Mouse (Mus musculus): Measurements from ENCODE around the gene Poldip2. TPM values are rescaled to one million over a fixed set of nuclear protein-coding genes. Genes with fewer than 3 reads are reported as not detected.

Poldip2 gene
- polyA plus RNA-seq, 1 experiment from 2014 or later: 186 TPM

- H3K4me2 ChIP-seq (replicated peaks): peak overlapping the region; percentile 79
Observed at GRCm38 (mm10) chr11:78551059-78551398, 39.0 kb downstream of the Poldip2 start.

GRCm38 (mm10) chr11:78555623-78556022 is 43.6 kb downstream of the Poldip2 start:
- ATAC-seq (ENCODE audit: low FRiP score, low read depth): no peak
- no peak overlapping the region for H3K4me2 ChIP-seq (replicated peaks)
- H3K4me1 ChIP-seq: no peaks in the 10 kb centered on the region
- no peaks in the 10 kb centered on the region for H3K27me3 ChIP-seq (replicated peaks)
- no peak overlapping the region for H3K9ac ChIP-seq
- WGBS: 82% methylated on average over 3 of the region's 3 CpGs
- H3K27ac ChIP-seq: no peak overlapping the region
- peaks cover 4% of the 10 kb centered on the region; the same call in 1 of the 2 replicates for H3K9me3 ChIP-seq
- H3K36me3 ChIP-seq: no peaks in the 10 kb centered on the region
- no peak overlapping the region for H3K4me3 ChIP-seq

More at GRCm38 (mm10) chr11:78551059-78551398, 39.0 kb downstream of the Poldip2 start:
- peak overlapping the region; percentile 43; the same call in 1 of the 2 replicates for H3K27ac ChIP-seq
- H3K9me3 ChIP-seq: peaks cover 4% of the 10 kb centered on the region; the same call in 1 of the 2 replicates
- peak overlapping the region; percentile 57 for H3K4me3 ChIP-seq
- ATAC-seq (ENCODE audit: low FRiP score, low read depth): peak; percentile 55
- H3K27me3 ChIP-seq (replicated peaks): no peaks in the 10 kb centered on the region
- peaks cover 20% of the 10 kb centered on the region for H3K4me1 ChIP-seq
- H3K9ac ChIP-seq: peak overlapping the region; percentile 67
- 32% methylated on average over 6 of the region's 6 CpGs for WGBS
- H3K36me3 ChIP-seq: no peaks in the 10 kb centered on the region

GRCm38 (mm10) chr11:78556070-78556469 is 44.1 kb downstream of the Poldip2 start:
- no peaks in the 10 kb centered on the region for H3K4me1 ChIP-seq
- no peak overlapping the region for H3K9ac ChIP-seq
- H3K4me2 ChIP-seq (replicated peaks): no peak overlapping the region
- H3K27me3 ChIP-seq (replicated peaks): no peaks in the 10 kb centered on the region
- 86% methylated on average over 4 of the region's 4 CpGs for WGBS
- H3K27ac ChIP-seq: no peak overlapping the region
- ATAC-seq (ENCODE audit: low FRiP score, low read depth): no peak
- no peak overlapping the region for H3K4me3 ChIP-seq
- peaks cover 4% of the 10 kb centered on the region; the same call in 1 of the 2 replicates for H3K9me3 ChIP-seq
- H3K36me3 ChIP-seq: no peaks in the 10 kb centered on the region

GRCm38 (mm10) chr11:78557241-78557640 is 45.2 kb downstream of the Poldip2 start:
- H3K9ac ChIP-seq: no peak overlapping the region
- H3K4me2 ChIP-seq (replicated peaks): no peak overlapping the region
- no peaks in the 10 kb centered on the region for H3K36me3 ChIP-seq
- H3K9me3 ChIP-seq: peaks cover 4% of the 10 kb centered on the region; the same call in 1 of the 2 replicates
- WGBS: 56% methylated on average over 8 of the region's 8 CpGs
- no peak overlapping the region for H3K27ac ChIP-seq
- no peak for ATAC-seq (ENCODE audit: low FRiP score, low read depth)
- H3K4me3 ChIP-seq: no peak overlapping the region
- H3K27me3 ChIP-seq (replicated peaks): no peaks in the 10 kb centered on the region
- H3K4me1 ChIP-seq: no peaks in the 10 kb centered on the region

GRCm38 (mm10) chr11:78560447-78560846 is 48.5 kb downstream of the Poldip2 start:
- 21% methylated on average over 4 of the region's 4 CpGs for WGBS
- H3K4me3 ChIP-seq: no peak overlapping the region
- no peaks in the 10 kb centered on the region; the same call in 1 of the 2 replicates for H3K36me3 ChIP-seq
- H3K27me3 ChIP-seq (replicated peaks): no peaks in the 10 kb centered on the region
- H3K9me3 ChIP-seq: no peaks in the 10 kb centered on the region
- H3K9ac ChIP-seq: no peak overlapping the region
- no peak overlapping the region for H3K27ac ChIP-seq
- no peak for ATAC-seq (ENCODE audit: low FRiP score, low read depth)
- no peak overlapping the region for H3K4me2 ChIP-seq (replicated peaks)
- H3K4me1 ChIP-seq: no peaks in the 10 kb centered on the region

- Histone ChIP-seq H3K27ac (no peak overlapping the region), H3K4me2 (replicated peaks) (no peak overlapping the region), H3K36me3 (peaks cover 29% of the 10 kb centered on the region), H3K4me1 (no peaks in the 10 kb centered on the region), H3K27me3 (replicated peaks) (no peaks in the 10 kb centered on the region), H3K9me3 (no peaks in the 10 kb centered on the region), H3K4me3 (no peak overlapping the region), H3K9ac (no peak overlapping the region)
- no peak for ATAC-seq (ENCODE audit: low FRiP score, low read depth)
- WGBS: 87% methylated on average over 6 of the region's 6 CpGs
Observed at GRCm38 (mm10) chr11:78566775-78567174, 54.8 kb downstream of the Poldip2 start.

- no peak overlapping the region for H3K27ac ChIP-seq
- H3K4me3 ChIP-seq: no peak overlapping the region
- peaks cover 36% of the 10 kb centered on the region for H3K36me3 ChIP-seq
- no peak overlapping the region for H3K9ac ChIP-seq
- WGBS: 92% methylated on average over 6 of the region's 6 CpGs
- H3K4me1 ChIP-seq: no peaks in the 10 kb centered on the region
- H3K4me2 ChIP-seq (replicated peaks): no peak overlapping the region
- ATAC-seq (ENCODE audit: low FRiP score, low read depth): no peak
- no peaks in the 10 kb centered on the region for H3K27me3 ChIP-seq (replicated peaks)
- no peaks in the 10 kb centered on the region for H3K9me3 ChIP-seq
Observed at GRCm38 (mm10) chr11:78567614-78568013, 55.6 kb downstream of the Poldip2 start.

- Histone ChIP-seq H3K9ac (no peak overlapping the region), H3K27me3 (replicated peaks) (no peaks in the 10 kb centered on the region), H3K4me3 (no peak overlapping the region), H3K9me3 (no peaks in the 10 kb centered on the region), H3K4me1 (no peaks in the 10 kb centered on the region), H3K27ac (no peak overlapping the region), H3K4me2 (replicated peaks) (no peak overlapping the region), H3K36me3 (peaks cover 44% of the 10 kb centered on the region)
- no peak for ATAC-seq (ENCODE audit: low FRiP score, low read depth)
- 91% methylated on average over 10 of the region's 10 CpGs for WGBS
Observed at GRCm38 (mm10) chr11:78568827-78569226, 56.8 kb downstream of the Poldip2 start.

GRCm38 (mm10) chr11:78569806-78570205 is 57.8 kb downstream of the Poldip2 start:
- Histone ChIP-seq H3K9ac (no peak overlapping the region), H3K27me3 (replicated peaks) (no peaks in the 10 kb centered on the region), H3K9me3 (no peaks in the 10 kb centered on the region), H3K36me3 (peaks cover 50% of the 10 kb centered on the region), H3K4me3 (no peak overlapping the region), H3K4me1 (no peaks in the 10 kb centered on the region), H3K27ac (no peak overlapping the region), H3K4me2 (replicated peaks) (no peak overlapping the region)
- WGBS: 74% methylated on average over 3 of the region's 3 CpGs
- ATAC-seq (ENCODE audit: low FRiP score, low read depth): no peak

GRCm38 (mm10) chr11:78571441-78571840 is 59.4 kb downstream of the Poldip2 start:
- Histone ChIP-seq H3K4me1 (no peaks in the 10 kb centered on the region), H3K27me3 (replicated peaks) (no peaks in the 10 kb centered on the region), H3K9me3 (no peaks in the 10 kb centered on the region), H3K4me2 (replicated peaks) (no peak overlapping the region), H3K36me3 (peaks cover 52% of the 10 kb centered on the region), H3K27ac (no peak overlapping the region), H3K9ac (no peak overlapping the region), H3K4me3 (no peak overlapping the region)
- 96% methylated on average over 8 of the region's 8 CpGs for WGBS
- ATAC-seq (ENCODE audit: low FRiP score, low read depth): no peak

GRCm38 (mm10) chr11:78571854-78572253 is 59.9 kb downstream of the Poldip2 start:
- Histone ChIP-seq H3K9me3 (no peaks in the 10 kb centered on the region), H3K4me2 (replicated peaks) (no peak overlapping the region), H3K36me3 (peaks cover 50% of the 10 kb centered on the region), H3K4me1 (no peaks in the 10 kb centered on the region), H3K9ac (no peak overlapping the region), H3K27me3 (replicated peaks) (no peaks in the 10 kb centered on the region), H3K4me3 (no peak overlapping the region), H3K27ac (no peak overlapping the region)
- no peak for ATAC-seq (ENCODE audit: low FRiP score, low read depth)
- 92% methylated on average over 6 of the region's 6 CpGs for WGBS
